Mouse (Mus musculus): Measurements from ENCODE around the gene Snx22. TPM values are rescaled to one million over a fixed set of nuclear protein-coding genes. Genes with fewer than 3 reads are reported as not detected.

The Snx22 gene
- polyA plus RNA-seq, 1 experiment from 2014 or later = 2.3 TPM

DNA sequence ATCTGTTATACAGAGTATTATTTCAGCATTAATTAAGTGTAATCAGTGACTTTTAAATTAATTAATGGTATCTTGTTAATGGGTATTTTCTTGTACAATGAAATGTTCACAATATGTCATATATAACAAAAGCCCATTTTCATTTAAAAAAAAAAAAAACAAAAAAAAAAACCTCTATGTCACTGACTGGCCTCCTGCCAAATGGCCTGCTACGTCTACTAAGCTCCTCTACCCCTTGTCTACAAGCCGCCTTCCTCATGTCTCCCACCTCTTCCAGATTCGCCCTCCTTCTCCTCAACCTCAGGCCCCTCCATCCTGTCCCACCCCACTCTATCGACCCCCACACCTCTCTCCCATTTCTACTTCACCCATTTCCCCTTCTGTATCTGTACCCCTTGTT, 18.0 kb downstream of the Snx22 start:
- peaks cover 6% of the 10 kb centered on the region for H3K9me3 ChIP-seq
- 64% methylated on average over 4 of the region's 4 CpGs for WGBS
- H3K27me3 ChIP-seq (replicated peaks) = no peaks in the 10 kb centered on the region
- no peak overlapping the region for H3K9ac ChIP-seq
- no peak overlapping the region for H3K27ac ChIP-seq (replicated peaks)
- no peak overlapping the region for H3K4me3 ChIP-seq
- ATAC-seq (ENCODE audit: extremely low read depth, insufficient number of reproducible peaks, low FRiP score, low TSS enrichment) = no peak
- no peak overlapping the region for H3K4me2 ChIP-seq
- H3K4me1 ChIP-seq = peaks cover 4% of the 10 kb centered on the region; the same call in 1 of the 2 replicates
- H3K36me3 ChIP-seq = no peaks in the 10 kb centered on the region

DNA sequence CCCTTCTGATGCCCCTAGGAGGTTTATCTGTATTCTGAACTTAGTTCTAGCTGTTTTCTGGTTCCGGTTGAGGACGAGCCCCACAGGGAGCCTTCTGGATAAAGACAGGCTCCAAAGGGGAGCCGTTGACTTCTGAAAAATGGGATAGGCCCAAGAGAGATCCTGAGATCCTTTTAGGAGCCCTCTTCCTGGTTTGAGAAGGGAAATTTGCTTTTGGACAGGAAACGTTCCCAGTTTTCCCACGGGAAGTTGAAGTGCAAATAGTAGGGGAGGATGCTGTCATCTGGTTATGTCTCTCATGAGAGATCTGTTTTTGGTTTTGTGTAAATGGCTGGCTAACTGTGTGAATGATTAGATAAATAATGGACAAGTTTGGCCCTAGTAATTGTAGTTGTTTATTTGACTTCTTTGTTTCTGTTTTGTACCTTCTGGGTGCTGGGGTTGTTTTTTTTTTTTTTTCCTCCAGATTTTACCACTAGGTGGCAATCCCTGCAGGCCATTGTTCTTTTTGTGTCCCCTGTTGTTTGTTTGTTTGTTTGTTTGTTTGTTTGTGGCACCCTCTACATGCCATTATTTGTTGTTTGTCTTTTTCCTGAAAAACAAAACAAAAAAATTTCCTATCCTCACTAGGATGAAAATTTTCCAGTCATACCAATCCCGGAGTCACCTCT, 19.5 kb downstream of the Snx22 start:
- Histone ChIP-seq H3K27me3 (replicated peaks) (no peaks in the 10 kb centered on the region), H3K9me3 (peaks cover 6% of the 10 kb centered on the region), H3K4me3 (no peak overlapping the region), H3K9ac (no peak overlapping the region), H3K27ac (replicated peaks) (no peak overlapping the region), H3K4me2 (no peak overlapping the region), H3K4me1 (peaks cover 4% of the 10 kb centered on the region; the same call in 1 of the 2 replicates), H3K36me3 (0 out of 2 replicates have a peak, but pooled peaks cover 3% of the 10 kb centered on the region)
- ATAC-seq (ENCODE audit: extremely low read depth, insufficient number of reproducible peaks, low FRiP score, low TSS enrichment) = no peak
- whole genome bisulfite sequencing = 61% methylated on average over 6 of the region's 6 CpGs

DNA sequence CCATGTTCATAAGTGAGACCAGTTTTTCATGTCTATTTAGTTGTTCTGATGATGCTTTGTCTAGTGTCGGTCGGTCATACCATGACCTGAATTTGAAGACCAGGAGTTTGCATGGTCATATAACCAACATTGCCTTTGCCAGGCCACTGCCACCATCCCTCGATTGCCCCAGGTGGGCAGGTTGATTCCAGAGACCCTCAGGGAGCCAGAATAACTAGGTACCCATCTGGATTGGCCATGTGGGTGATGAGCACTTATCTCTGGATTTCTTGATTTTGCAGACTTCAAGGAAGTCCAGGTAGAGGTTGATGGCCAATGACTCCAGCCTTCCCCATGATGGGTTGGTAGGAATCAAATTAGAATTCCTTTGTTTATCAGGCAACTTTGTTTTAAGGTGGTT, 26.3 kb downstream of the Snx22 start:
- ATAC-seq (ENCODE audit: extremely low read depth, insufficient number of reproducible peaks, low FRiP score, low TSS enrichment) = no peak
- peaks cover 36% of the 10 kb centered on the region for H3K36me3 ChIP-seq
- H3K27ac ChIP-seq (replicated peaks) = no peak overlapping the region
- no peak overlapping the region for H3K9ac ChIP-seq
- no peaks in the 10 kb centered on the region for H3K27me3 ChIP-seq (replicated peaks)
- no peak overlapping the region for H3K4me3 ChIP-seq
- no peak overlapping the region for H3K4me2 ChIP-seq
- H3K4me1 ChIP-seq = no peaks in the 10 kb centered on the region
- 89% methylated on average over 3 of the region's 3 CpGs for WGBS
- H3K9me3 ChIP-seq = no peaks in the 10 kb centered on the region

DNA sequence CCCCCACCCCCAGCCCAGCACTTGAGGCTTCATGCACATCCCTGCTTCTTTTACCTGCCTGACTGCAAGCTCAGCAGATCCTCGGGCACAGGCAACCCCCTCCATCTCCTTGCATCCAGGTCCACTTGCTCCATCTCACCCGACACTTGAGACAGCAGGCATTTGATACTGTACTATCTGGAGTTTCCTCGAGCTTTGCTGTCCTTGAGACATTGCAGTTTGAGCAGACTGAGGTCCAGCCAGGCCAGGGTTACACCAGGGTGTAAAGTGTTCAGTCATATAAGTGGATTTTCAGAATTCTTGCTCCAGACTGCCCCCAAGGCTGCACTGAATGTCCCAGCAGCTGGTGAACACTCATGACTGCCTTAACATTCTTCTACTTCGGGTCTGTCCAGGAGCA, 27.2 kb downstream of the Snx22 start:
- no peaks in the 10 kb centered on the region for H3K9me3 ChIP-seq
- H3K36me3 ChIP-seq = peaks cover 44% of the 10 kb centered on the region
- H3K4me2 ChIP-seq = no peak overlapping the region
- ATAC-seq (ENCODE audit: extremely low read depth, insufficient number of reproducible peaks, low FRiP score, low TSS enrichment) = no peak
- H3K4me3 ChIP-seq = no peak overlapping the region
- no peaks in the 10 kb centered on the region for H3K4me1 ChIP-seq
- no peak overlapping the region for H3K27ac ChIP-seq (replicated peaks)
- no peaks in the 10 kb centered on the region for H3K27me3 ChIP-seq (replicated peaks)
- H3K9ac ChIP-seq = no peak overlapping the region
- WGBS = 70% methylated on average over 4 of the region's 4 CpGs

GRCm38 (mm10) chr9:66040801-66041200, 28.7 kb downstream of the Snx22 start:
- Histone ChIP-seq H3K36me3 (peaks cover 56% of the 10 kb centered on the region), H3K9me3 (no peaks in the 10 kb centered on the region)
- WGBS = 70% methylated on average over 3 of the region's 3 CpGs

DNA sequence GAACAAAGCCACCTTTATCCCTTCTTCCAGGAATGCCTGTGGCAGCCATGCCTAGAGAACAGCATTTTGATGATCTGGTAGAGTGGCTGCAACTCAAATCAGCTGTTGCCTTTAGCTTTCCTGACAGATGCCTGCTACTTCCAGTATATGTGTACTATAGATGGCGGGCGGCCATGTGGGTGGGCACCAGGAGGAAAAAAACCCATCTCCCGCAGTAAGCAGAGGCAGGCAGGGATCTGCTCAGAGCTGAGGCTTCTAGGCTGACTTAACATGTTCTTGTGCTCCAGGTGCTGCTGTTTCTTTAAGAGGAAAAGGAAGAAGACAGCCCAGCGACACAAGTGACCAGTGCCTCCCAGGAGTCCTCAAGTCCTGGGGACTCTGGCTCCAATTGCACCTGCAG, 30.2 kb downstream of the Snx22 start:
- 79% methylated on average over 4 of the region's 4 CpGs for WGBS
- H3K36me3 ChIP-seq = peaks cover 62% of the 10 kb centered on the region
- ATAC-seq (ENCODE audit: extremely low read depth, insufficient number of reproducible peaks, low FRiP score, low TSS enrichment) = no peak
- H3K27me3 ChIP-seq (replicated peaks) = no peaks in the 10 kb centered on the region
- no peak overlapping the region for H3K4me2 ChIP-seq
- H3K4me1 ChIP-seq = no peaks in the 10 kb centered on the region
- no peak overlapping the region for H3K9ac ChIP-seq
- H3K4me3 ChIP-seq = no peak overlapping the region
- H3K27ac ChIP-seq (replicated peaks) = no peak overlapping the region
- H3K9me3 ChIP-seq = no peaks in the 10 kb centered on the region

More at GRCm38 (mm10) chr9:66040801-66041200, 28.7 kb downstream of the Snx22 start:
- no peaks in the 10 kb centered on the region for H3K27me3 ChIP-seq (replicated peaks)
- no peak overlapping the region for H3K4me2 ChIP-seq
- H3K27ac ChIP-seq (replicated peaks) = no peak overlapping the region
- H3K9ac ChIP-seq = no peak overlapping the region
- no peak for ATAC-seq (ENCODE audit: extremely low read depth, insufficient number of reproducible peaks, low FRiP score, low TSS enrichment)
- no peak overlapping the region for H3K4me3 ChIP-seq
- H3K4me1 ChIP-seq = no peaks in the 10 kb centered on the region

GRCm38 (mm10) chr9:66038581-66038980, 30.9 kb downstream of the Snx22 start:
- Histone ChIP-seq H3K4me1 (no peaks in the 10 kb centered on the region), H3K4me2 (no peak overlapping the region), H3K9me3 (no peaks in the 10 kb centered on the region), H3K27ac (replicated peaks) (no peak overlapping the region), H3K36me3 (peaks cover 69% of the 10 kb centered on the region), H3K9ac (no peak overlapping the region), H3K27me3 (replicated peaks) (no peaks in the 10 kb centered on the region), H3K4me3 (no peak overlapping the region)
- ATAC-seq (ENCODE audit: extremely low read depth, insufficient number of reproducible peaks, low FRiP score, low TSS enrichment) = no peak
- 94% methylated on average over 4 of the region's 4 CpGs for WGBS

- H3K9ac ChIP-seq = no peak overlapping the region
- no peak overlapping the region for H3K27ac ChIP-seq (replicated peaks)
- H3K4me1 ChIP-seq = no peaks in the 10 kb centered on the region
- WGBS = 82% methylated on average over 4 of the region's 4 CpGs
- no peak overlapping the region for H3K4me3 ChIP-seq
- H3K27me3 ChIP-seq (replicated peaks) = no peaks in the 10 kb centered on the region
- H3K36me3 ChIP-seq = peaks cover 74% of the 10 kb centered on the region
- no peak overlapping the region for H3K4me2 ChIP-seq
- no peaks in the 10 kb centered on the region for H3K9me3 ChIP-seq
- ATAC-seq (ENCODE audit: extremely low read depth, insufficient number of reproducible peaks, low FRiP score, low TSS enrichment) = no peak
Observed at GRCm38 (mm10) chr9:66038082-66038481, 31.4 kb downstream of the Snx22 start.

GRCm38 (mm10) chr9:66020601-66021000, 48.9 kb downstream of the Snx22 start:
- no peak overlapping the region for H3K9ac ChIP-seq
- no peak overlapping the region for H3K4me3 ChIP-seq
- peaks cover 41% of the 10 kb centered on the region for H3K36me3 ChIP-seq
- no peaks in the 10 kb centered on the region for H3K4me1 ChIP-seq
- no peak for ATAC-seq (ENCODE audit: extremely low read depth, insufficient number of reproducible peaks, low FRiP score, low TSS enrichment)
- no peak overlapping the region for H3K4me2 ChIP-seq
- no peaks in the 10 kb centered on the region for H3K9me3 ChIP-seq
- H3K27me3 ChIP-seq (replicated peaks) = no peaks in the 10 kb centered on the region
- no peak overlapping the region for H3K27ac ChIP-seq (replicated peaks)

Other genes starting within 250 kb of the Snx22 start
- gene Zfp609, start 242.2 kb downstream of the Snx22 start, polyA plus RNA-seq (2015; fragmentation: Nextera tagmentation; extraction: Ambion mirVana) = 4.9 and 5.9 TPM in 2 replicates
- gene Pclaf, start 179.5 kb downstream of the Snx22 start, polyA plus RNA-seq (2015; fragmentation: Nextera tagmentation; extraction: Ambion mirVana) = 99.5 and 114 TPM in 2 replicates
- 21.3 and 22.4 TPM in 2 replicates for gene Trip4, start 160.9 kb downstream of the Snx22 start, polyA plus RNA-seq (2015; fragmentation: Nextera tagmentation; extraction: Ambion mirVana)
- gene Csnk1g1, start 160.8 kb downstream of the Snx22 start, polyA plus RNA-seq (2015; fragmentation: Nextera tagmentation; extraction: Ambion mirVana) = 12.0 and 12.5 TPM in 2 replicates
- 372 and 396 TPM in 2 replicates for gene Ppib, start 9.5 kb downstream of the Snx22 start, polyA plus RNA-seq (2015; fragmentation: Nextera tagmentation; extraction: Ambion mirVana)
- 59.6 and 65.8 TPM in 2 replicates for gene Snx1, start 56.9 kb upstream of the Snx22 start, polyA plus RNA-seq (2015; fragmentation: Nextera tagmentation; extraction: Ambion mirVana)
- gene Ciao2a, start 56.9 kb upstream of the Snx22 start, polyA plus RNA-seq (2015; fragmentation: Nextera tagmentation; extraction: Ambion mirVana) = 152 and 172 TPM in 2 replicates
- gene Dapk2, start 88.5 kb upstream of the Snx22 start, polyA plus RNA-seq (2015; fragmentation: Nextera tagmentation; extraction: Ambion mirVana) = 4.5 and 4.6 TPM in 2 replicates